Mouse (Mus musculus) kidney, adult 2 months (tissue): ENCODE results near the gene Rnf214.

Experiments
- CTCF ChIP-seq: fragments of 200-500 bp; conservative IDR thresholded peaks from 2 replicates; pipeline ENCODE4 v1.5.1; 2011; ENCODE audit warnings: low read depth, mild to moderate bottlenecking, control low read depth, low read length, moderate library complexity, mixed read lengths; ENCODE audit not compliant: insufficient read depth, insufficient read length
- POLR2A ChIP-seq: fragments of 200-500 bp; IDR thresholded peaks from one replicate; pipeline ENCODE4 v1.6.1; 2011; ENCODE audit warnings: low read depth, low read length, control low read depth

DNA sequence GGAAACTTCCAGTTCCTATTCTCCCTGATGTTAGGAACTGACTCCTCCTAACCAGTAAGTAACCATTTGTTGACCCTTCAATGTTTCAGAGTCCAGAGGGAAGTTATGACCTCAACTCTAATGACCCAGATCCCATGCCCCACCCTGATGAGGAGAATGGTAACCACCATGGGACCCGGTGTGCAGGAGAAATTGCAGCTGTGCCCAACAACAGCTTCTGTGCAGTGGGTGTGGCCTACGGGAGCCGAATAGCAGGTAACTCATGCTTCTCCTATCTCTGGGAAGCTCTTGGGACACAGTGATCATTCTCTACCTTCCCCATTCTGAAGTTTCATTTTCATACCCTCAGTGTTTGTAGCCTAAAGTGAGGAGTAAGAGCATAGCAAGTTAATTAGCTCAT, 4.3 kb upstream of the Rnf214 start:
- no peak for TF ChIP-seq CTCF
- no peak for TF ChIP-seq POLR2A
